Mouse (Mus musculus): ENCODE results near the gene Tifa.
"Not testable (repeated sequence)": the region's sequence is repeated elsewhere in the genome, so short reads cannot be mapped to it uniquely, and the experiment has no call there.

GRCm38 (mm10) chr3:127783680-127784079, 5.9 kb upstream of the Tifa start:
- not testable (repeated sequence) for TF ChIP-seq CTCF (IDR thresholded peaks at IDR 0.05; ENCODE audit: borderline replicate concordance, insufficient read depth, low read length); POLR2A (IDR thresholded peaks at IDR 0.05; ENCODE audit: low read depth, low read length)

Measured in embryonic fibroblast, embryonic 13.5 days (primary cell).